Mouse (Mus musculus): ENCODE measurements at regions not wholly inside any gene's neighbourhood (a gene's known extent, or its start where the extent isn't known, plus 50 kb on each side); places are given as distances from the start of the nearest gene placed in this dataset.

- no peaks in the 10 kb centered on the region for H3K9me3 ChIP-seq
- ATAC-seq (ENCODE audit: low FRiP score, low read depth): no peak
- 89% methylated on average over 2 of the region's 2 CpGs for WGBS
Measured at GRCm38 (mm10) chr12:28922236-28922635, 170.6 kb downstream of the Eipr1 start.

GRCm38 (mm10) chr12:28925206-28925605 lies 173.6 kb downstream of the Eipr1 start:
- no peaks in the 10 kb centered on the region for H3K9me3 ChIP-seq
- no peak for ATAC-seq (ENCODE audit: low FRiP score, low read depth)
- 85% methylated on average over 4 of the region's 4 CpGs for WGBS

More at GRCm38 (mm10) chr12:28922236-28922635, 170.6 kb downstream of the Eipr1 start:
- no peaks in the 10 kb centered on the region for H3K4me1 ChIP-seq
- H3K9ac ChIP-seq: no peak overlapping the region
- no peaks in the 10 kb centered on the region for H3K27me3 ChIP-seq
- H3K4me2 ChIP-seq (replicated peaks): no peak overlapping the region
- H3K36me3 ChIP-seq: no peaks in the 10 kb centered on the region
- no peak overlapping the region for H3K4me3 ChIP-seq
- H3K27ac ChIP-seq: no peak overlapping the region

DNA sequence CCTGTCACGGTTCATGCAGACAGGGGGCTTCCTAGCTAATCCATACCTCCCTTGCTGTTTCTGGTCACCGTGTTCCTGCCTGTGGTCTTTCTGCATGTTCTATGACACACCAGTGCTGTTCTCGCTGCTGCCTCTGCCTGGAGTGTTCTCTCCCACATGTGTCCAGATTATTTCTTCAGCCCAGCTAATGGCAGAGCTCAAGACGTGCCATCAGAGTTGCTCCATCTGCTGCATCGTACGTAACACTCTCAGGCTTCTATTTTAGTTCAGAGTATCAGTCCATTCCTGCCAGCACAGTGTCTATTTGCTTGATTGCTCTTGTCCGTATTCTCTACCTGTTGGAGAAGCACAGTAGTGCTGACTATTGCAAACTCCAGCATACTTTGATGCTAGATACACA lies 188.3 kb downstream of the Eipr1 start:
- H3K27me3 ChIP-seq: no peaks in the 10 kb centered on the region
- no peaks in the 10 kb centered on the region for H3K4me1 ChIP-seq
- H3K4me3 ChIP-seq: no peak overlapping the region
- no peak overlapping the region for H3K4me2 ChIP-seq (replicated peaks)
- WGBS: 85% methylated on average over 7 of the region's 7 CpGs
- H3K9ac ChIP-seq: no peak overlapping the region
- no peaks in the 10 kb centered on the region for H3K9me3 ChIP-seq
- no peak for ATAC-seq (ENCODE audit: low FRiP score, low read depth)
- no peak overlapping the region for H3K27ac ChIP-seq
- H3K36me3 ChIP-seq: no peaks in the 10 kb centered on the region

More at GRCm38 (mm10) chr12:28925206-28925605, 173.6 kb downstream of the Eipr1 start:
- H3K4me2 ChIP-seq (replicated peaks): no peak overlapping the region
- H3K4me3 ChIP-seq: no peak overlapping the region
- H3K27ac ChIP-seq: no peak overlapping the region
- H3K9ac ChIP-seq: no peak overlapping the region
- H3K27me3 ChIP-seq: no peaks in the 10 kb centered on the region
- no peaks in the 10 kb centered on the region for H3K36me3 ChIP-seq
- H3K4me1 ChIP-seq: no peaks in the 10 kb centered on the region

DNA sequence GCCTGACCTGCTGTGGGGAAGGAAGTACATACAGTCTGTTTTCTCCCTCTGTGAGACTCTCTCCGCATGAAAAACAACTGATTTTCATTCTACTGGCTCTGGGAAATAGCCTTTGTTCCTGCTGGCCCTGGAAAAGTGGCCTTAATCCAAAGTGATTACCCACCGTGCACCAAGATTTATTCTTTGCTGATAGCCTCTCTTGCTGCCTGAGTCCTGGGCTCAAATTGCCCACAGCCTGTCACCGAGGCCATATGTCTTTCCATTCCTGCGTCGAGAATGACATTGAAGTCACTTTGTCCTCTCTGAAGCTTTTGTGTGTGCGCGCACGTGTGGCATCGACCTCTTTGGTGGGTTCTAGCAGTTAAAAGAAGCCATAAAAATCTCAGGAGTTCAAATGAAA lies 197.3 kb downstream of the Eipr1 start:
- no peaks in the 10 kb centered on the region for H3K9me3 ChIP-seq
- peaks cover 11% of the 10 kb centered on the region for H3K4me1 ChIP-seq
- H3K9ac ChIP-seq: no peak overlapping the region
- no peak overlapping the region for H3K27ac ChIP-seq
- H3K4me3 ChIP-seq: no peak overlapping the region
- H3K4me2 ChIP-seq (replicated peaks): no peak overlapping the region
- H3K27me3 ChIP-seq: no peaks in the 10 kb centered on the region
- no peak for ATAC-seq (ENCODE audit: low FRiP score, low read depth)
- H3K36me3 ChIP-seq: no peaks in the 10 kb centered on the region
- WGBS: 24% methylated on average over 9 of the region's 9 CpGs

DNA sequence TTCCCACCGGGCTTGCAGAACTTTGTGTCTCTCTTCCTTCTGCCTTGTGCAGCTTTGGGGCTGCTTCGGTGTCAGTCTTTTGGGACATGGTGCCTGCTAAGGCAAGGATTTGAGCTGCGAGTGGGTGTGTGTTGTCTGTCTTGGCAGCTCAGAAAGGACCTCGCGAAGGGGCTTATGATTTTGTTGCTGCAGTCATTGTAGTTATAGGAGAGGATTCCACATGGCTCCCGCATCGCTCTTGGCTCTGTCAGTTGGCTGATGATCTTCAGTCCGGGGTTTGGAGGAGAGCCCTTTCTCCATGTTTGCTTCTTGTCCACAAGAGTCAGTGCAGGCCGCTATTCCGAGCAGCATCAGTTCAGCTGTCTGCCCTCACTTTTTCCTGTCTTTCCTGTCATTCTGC lies 197.7 kb downstream of the Eipr1 start:
- 68% methylated on average over 10 of the region's 10 CpGs for WGBS
- no peak overlapping the region for H3K4me3 ChIP-seq
- H3K9me3 ChIP-seq: no peaks in the 10 kb centered on the region
- H3K27ac ChIP-seq: no peak overlapping the region
- H3K27me3 ChIP-seq: no peaks in the 10 kb centered on the region
- ATAC-seq (ENCODE audit: low FRiP score, low read depth): no peak
- no peak overlapping the region for H3K9ac ChIP-seq
- H3K4me1 ChIP-seq: peaks cover 11% of the 10 kb centered on the region
- H3K36me3 ChIP-seq: no peaks in the 10 kb centered on the region
- H3K4me2 ChIP-seq (replicated peaks): no peak overlapping the region

DNA sequence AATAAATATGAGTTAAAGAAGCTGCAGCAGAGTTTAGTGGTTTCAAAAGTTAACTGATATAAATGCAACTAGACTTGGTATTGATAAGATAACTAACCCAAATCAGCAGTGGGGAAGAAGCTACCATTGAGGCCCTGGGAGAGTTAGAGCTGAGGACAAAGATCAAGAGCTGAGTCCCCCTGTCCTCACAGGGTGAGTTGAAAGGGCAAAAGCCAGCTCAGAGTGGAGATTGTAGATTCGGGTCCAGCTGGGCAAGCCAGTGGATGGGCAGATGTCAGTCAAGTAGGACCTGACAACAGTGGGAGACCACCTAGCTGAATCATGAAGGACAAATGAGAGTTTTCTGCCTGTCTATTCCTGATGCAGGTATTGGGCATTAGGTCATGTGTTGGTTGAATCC lies 205.6 kb downstream of the Eipr1 start:
- no peak for ATAC-seq (ENCODE audit: low FRiP score, low read depth)
- Histone ChIP-seq H3K36me3 (no peaks in the 10 kb centered on the region), H3K4me2 (replicated peaks) (no peak overlapping the region), H3K27ac (no peak overlapping the region), H3K27me3 (no peaks in the 10 kb centered on the region), H3K9ac (no peak overlapping the region), H3K4me1 (no peaks in the 10 kb centered on the region), H3K9me3 (no peaks in the 10 kb centered on the region), H3K4me3 (no peak overlapping the region)
- WGBS: 83% methylated on average over 1 of the region's 1 CpGs

DNA sequence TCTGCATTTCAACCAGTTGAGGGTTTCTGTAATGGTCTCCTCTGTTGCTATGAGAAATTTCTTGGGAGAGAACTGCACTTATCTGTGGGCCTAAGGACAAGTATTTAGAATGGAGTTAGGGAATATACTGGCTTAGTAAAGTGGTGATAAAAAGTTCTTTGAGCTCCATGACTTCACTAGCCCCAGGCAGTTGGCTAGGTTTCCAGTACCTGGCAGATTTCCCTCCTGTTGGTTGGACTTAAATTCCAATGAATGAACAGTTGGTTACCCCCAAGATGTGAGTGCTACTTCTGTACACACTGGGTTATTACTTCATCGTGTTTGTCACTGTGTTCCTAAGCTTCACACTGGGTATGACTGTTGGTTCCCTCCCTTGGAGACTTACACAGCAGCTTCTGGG lies 207.1 kb downstream of the Eipr1 start:
- no peak overlapping the region for H3K27ac ChIP-seq
- 68% methylated on average over 1 of the region's 1 CpGs for WGBS
- H3K4me3 ChIP-seq: no peak overlapping the region
- H3K4me2 ChIP-seq (replicated peaks): no peak overlapping the region
- no peak overlapping the region for H3K9ac ChIP-seq
- no peaks in the 10 kb centered on the region for H3K9me3 ChIP-seq
- no peak for ATAC-seq (ENCODE audit: low FRiP score, low read depth)
- no peaks in the 10 kb centered on the region for H3K27me3 ChIP-seq
- no peaks in the 10 kb centered on the region for H3K4me1 ChIP-seq
- H3K36me3 ChIP-seq: no peaks in the 10 kb centered on the region

DNA sequence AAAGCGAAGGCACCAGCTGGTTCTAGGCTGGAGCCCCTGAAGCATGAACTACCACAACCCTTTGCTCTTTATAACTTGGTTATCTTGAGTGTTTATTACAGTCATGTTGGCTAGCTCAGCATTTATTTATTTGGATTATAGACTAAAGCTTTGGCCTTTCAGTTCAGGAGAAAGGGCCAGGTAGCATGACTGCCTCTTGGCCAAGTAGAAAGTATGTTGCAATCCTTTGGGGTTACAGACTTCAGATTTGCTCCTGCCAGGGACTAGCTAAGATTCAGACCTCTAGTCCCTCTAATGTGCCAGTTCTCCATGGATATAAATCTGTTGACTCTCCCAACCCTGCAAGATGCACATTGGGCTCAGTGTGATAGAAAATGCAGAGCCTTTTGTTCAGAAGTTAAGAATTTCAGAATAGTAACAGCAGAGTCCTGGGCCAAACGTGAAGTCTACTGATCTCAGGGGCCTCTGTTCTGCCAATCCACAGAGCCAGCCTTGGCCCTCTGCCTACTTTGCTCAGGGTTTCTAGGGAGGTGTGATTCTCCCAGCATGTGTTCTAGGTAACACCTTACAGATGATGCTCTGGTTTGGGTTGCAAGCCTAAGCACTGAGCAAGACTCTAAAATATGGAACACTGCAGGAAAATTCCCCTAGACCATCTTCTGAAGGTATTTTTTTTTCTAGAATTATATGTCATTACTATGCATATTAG lies 218.2 kb downstream of the Eipr1 start:
- no peak overlapping the region for H3K4me3 ChIP-seq
- WGBS: 78% methylated on average over 2 of the region's 2 CpGs
- H3K27ac ChIP-seq: no peak overlapping the region
- H3K4me1 ChIP-seq: no peaks in the 10 kb centered on the region
- no peaks in the 10 kb centered on the region for H3K27me3 ChIP-seq
- no peak overlapping the region for H3K4me2 ChIP-seq (replicated peaks)
- no peaks in the 10 kb centered on the region for H3K36me3 ChIP-seq
- ATAC-seq (ENCODE audit: low FRiP score, low read depth): no peak
- H3K9ac ChIP-seq: no peak overlapping the region
- 0 out of 2 replicates have a peak, but pooled peaks cover 6% of the 10 kb centered on the region for H3K9me3 ChIP-seq

GRCm38 (mm10) chr12:28974571-28975041 lies 223.0 kb downstream of the Eipr1 start:
- H3K9ac ChIP-seq: no peak overlapping the region
- H3K27ac ChIP-seq: no peak overlapping the region
- H3K4me1 ChIP-seq: no peaks in the 10 kb centered on the region
- H3K27me3 ChIP-seq: no peaks in the 10 kb centered on the region
- 66% methylated on average over 6 of the region's 6 CpGs for WGBS
- H3K9me3 ChIP-seq: 0 out of 2 replicates have a peak, but pooled peaks cover 6% of the 10 kb centered on the region
- no peak overlapping the region for H3K4me3 ChIP-seq
- no peak for ATAC-seq (ENCODE audit: low FRiP score, low read depth)
- H3K4me2 ChIP-seq (replicated peaks): no peak overlapping the region
- no peaks in the 10 kb centered on the region for H3K36me3 ChIP-seq

- Histone ChIP-seq H3K36me3 (no peaks in the 10 kb centered on the region), H3K4me1 (no peaks in the 10 kb centered on the region), H3K27ac (no peak overlapping the region), H3K27me3 (no peaks in the 10 kb centered on the region), H3K9ac (no peak overlapping the region), H3K9me3 (0 out of 2 replicates have a peak, but pooled peaks cover 6% of the 10 kb centered on the region), H3K4me2 (replicated peaks) (no peak overlapping the region), H3K4me3 (no peak overlapping the region)
- 88% methylated on average over 5 of the region's 5 CpGs for WGBS
- no peak for ATAC-seq (ENCODE audit: low FRiP score, low read depth)
Measured at GRCm38 (mm10) chr12:28975249-28975648, 223.6 kb downstream of the Eipr1 start.

- Histone ChIP-seq H3K36me3 (no peaks in the 10 kb centered on the region), H3K27me3 (no peaks in the 10 kb centered on the region), H3K4me2 (replicated peaks) (no peak overlapping the region), H3K4me1 (no peaks in the 10 kb centered on the region), H3K9me3 (no peaks in the 10 kb centered on the region), H3K9ac (no peak overlapping the region), H3K27ac (no peak overlapping the region), H3K4me3 (no peak overlapping the region)
- ATAC-seq (ENCODE audit: low FRiP score, low read depth): no peak
- WGBS: 71% methylated on average over 7 of the region's 7 CpGs
Measured at GRCm38 (mm10) chr12:28979679-28980078, 228.1 kb downstream of the Eipr1 start.

- Histone ChIP-seq H3K36me3 (no peaks in the 10 kb centered on the region), H3K4me3 (no peak overlapping the region), H3K4me2 (replicated peaks) (no peak overlapping the region), H3K9me3 (no peaks in the 10 kb centered on the region), H3K27ac (no peak overlapping the region), H3K27me3 (no peaks in the 10 kb centered on the region), H3K4me1 (no peaks in the 10 kb centered on the region), H3K9ac (no peak overlapping the region)
- no peak for ATAC-seq (ENCODE audit: low FRiP score, low read depth)
- 85% methylated on average over 7 of the region's 7 CpGs for WGBS
Measured at GRCm38 (mm10) chr12:28986214-28986613, 234.6 kb downstream of the Eipr1 start.

All from limb, embryonic 13.5 days (tissue).